ENCODE assay signal across 25 mouse cellular contexts in genomic region chr10:107313395-107313794, GRCm38 (mm10). TPM values are rescaled to one million over a fixed set of nuclear protein-coding genes. Genes with fewer than 3 reads are reported as not detected.
"Had no signal": no experiment of that assay in that cellular context is flagged by ENCODE, and none has a peak within 500 bp of the region (broad histone marks: within the 10 kb centered on the region; RNA-seq: fewer than 3 reads in every experiment).

No protein-coding gene starts in this region.

- ATAC-seq: forebrain, embryonic 16.5 days; hindbrain, embryonic 16.5 days; inflammation-experienced regulatory T-cells, adult 6 months; intestine, postnatal 0 days had no signal

- H3K9ac ChIP-seq: heart, embryonic 13.5 days; heart, embryonic 15.5 days; hindbrain, embryonic 12.5 days; hindbrain, embryonic 14.5 days; intestine, embryonic 15.5 days; limb, embryonic 13.5 days had no signal

- H3K4me3 ChIP-seq: heart, adult 2 months; heart, embryonic 13.5 days; heart, embryonic 15.5 days; hindbrain, embryonic 12.5 days; intestine, embryonic 15.5 days; layer of hippocampus, adult 2 months; limb, embryonic 13.5 days had no signal

- H3K27ac ChIP-seq: heart, adult 2 months; heart, embryonic 13.5 days; heart, embryonic 15.5 days; hindbrain, embryonic 12.5 days; hindbrain, embryonic 14.5 days; intestine, embryonic 15.5 days; layer of hippocampus, adult 2 months; limb, embryonic 13.5 days had no signal

- H3K9me3 ChIP-seq: heart, embryonic 13.5 days; heart, embryonic 15.5 days; hindbrain, embryonic 12.5 days; intestine, embryonic 15.5 days; limb, embryonic 13.5 days had no signal

- H3K36me3 ChIP-seq: heart, embryonic 13.5 days; heart, embryonic 15.5 days; hindbrain, embryonic 12.5 days; intestine, embryonic 15.5 days; limb, embryonic 13.5 days had no signal

- H3K4me1 ChIP-seq: heart, embryonic 13.5 days; heart, embryonic 15.5 days; hindbrain, embryonic 12.5 days; intestine, embryonic 15.5 days; limb, embryonic 13.5 days had no signal

- H3K27me3 ChIP-seq: heart, embryonic 13.5 days; heart, embryonic 15.5 days; hindbrain, embryonic 12.5 days; intestine, embryonic 15.5 days; limb, embryonic 13.5 days had no signal

- H3K4me2 ChIP-seq: heart, embryonic 11.5 days; heart, embryonic 13.5 days; heart, embryonic 15.5 days; hindbrain, embryonic 12.5 days; hindbrain, embryonic 14.5 days; intestine, embryonic 15.5 days; limb, embryonic 13.5 days had no signal

- DNase-seq: gastrocnemius, postnatal 14 days; gastrocnemius, postnatal 36 days; heart, adult 11 months; heart, adult 2 months; heart, postnatal 14 days; heart, postnatal 36 days; kidney, adult 18-20 months; kidney, adult 8-10 months; kidney, postnatal 10 days; kidney, postnatal 25 days; kidney, postnatal 4 days; left cerebral cortex, postnatal 4 days had no signal

RNA-seq across cellular contexts. Expression of gene Lin7a, which starts 41.9 kb away (rescaled TPM):
- total RNA-seq: hematopoietic stem cell, adult 5-6 weeks had no signal
